Mouse (Mus musculus) embryonic facial prominence, embryonic 10.5 days (tissue): ENCODE measurements around the gene Sgtb. TPM values are rescaled to one million over a fixed set of nuclear protein-coding genes. Genes with fewer than 3 reads are reported as not detected.

Source experiments
- DNase-seq: peaks from one replicate; pipeline ENCODE4 v3.0.0-alpha.2; 2017; ENCODE audit warnings: low spot score
- H3K27ac ChIP-seq: fragments of 300-500 bp; sonication (generic); replicated peaks from 2 replicates; pipeline ENCODE4 v1.5.1; 2016; ENCODE audit warnings: mild to moderate bottlenecking
- H3K27me3 ChIP-seq: fragments of 300-500 bp; sonication (generic); replicated peaks from 2 replicates; pipeline ENCODE4 v1.6.1; 2016; ENCODE audit warnings: low read depth, mild to moderate bottlenecking; ENCODE audit not compliant: poor library complexity, severe bottlenecking
- H3K36me3 ChIP-seq: fragments of 300-500 bp; sonication (generic); replicated peaks from 2 replicates; pipeline ENCODE4 v1.6.1; 2016; ENCODE audit warnings: mild to moderate bottlenecking, moderate library complexity
- H3K4me1 ChIP-seq: fragments of 300-500 bp; sonication (generic); 2 replicates; pipeline ENCODE4 v1.6.1; 2016
- H3K4me3 ChIP-seq: fragments of 300-500 bp; sonication (generic); 2 replicates; pipeline ENCODE4 v1.5.1; 2016; ENCODE audit warnings: mild to moderate bottlenecking, moderate library complexity
- H3K9me3 ChIP-seq: fragments of 300-500 bp; sonication (generic); 2 replicates; pipeline ENCODE4 v1.6.1; 2016; ENCODE audit warnings: mild to moderate bottlenecking
- WGBS: fragments of 180-500 bp; shearing (Covaris S2); methylation state at CpG from one replicate; pipeline ENCODE4 v1.1.7; 2016; 5-methylcytosine and 5-hydroxymethylcytosine counted together
- polyA plus RNA-seq: library from polyadenylated mRNA; unstranded; fragments of >200 nt; fragmentation: Nextera tagmentation; extraction: Ambion mirVana; gene quantifications from 2 replicates; pipeline ENCODE4 v1.2.1, GENCODE M21; 2016

Sgtb gene
- polyA plus RNA-seq, 1 experiment from 2014 or later: 8.1 TPM

DNA sequence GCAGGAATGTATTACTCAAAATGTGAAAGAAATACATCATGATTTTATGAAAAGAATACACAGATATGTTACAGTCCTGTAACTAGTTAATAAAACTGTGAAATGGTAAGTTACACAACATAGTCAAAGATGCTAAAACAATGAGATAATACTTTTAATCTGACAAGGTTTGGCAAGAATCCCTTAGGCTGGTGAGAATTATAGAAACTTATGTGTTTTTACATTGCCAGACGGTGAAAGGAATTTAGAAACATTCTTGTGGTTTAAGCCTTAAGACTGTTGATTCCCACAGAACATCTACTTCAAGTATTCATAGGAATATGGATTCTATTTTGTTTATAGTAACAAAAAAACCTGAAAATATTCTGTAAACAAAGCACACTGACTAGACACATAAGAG lies 46.1 kb downstream of the Sgtb start:
- no peaks in the 10 kb centered on the region for H3K4me1 ChIP-seq
- H3K27ac ChIP-seq: no peak overlapping the region
- H3K36me3 ChIP-seq: peaks cover 75% of the 10 kb centered on the region
- H3K27me3 ChIP-seq: no peaks in the 10 kb centered on the region
- no peak for DNase-seq
- no peak overlapping the region for H3K4me3 ChIP-seq
- WGBS: 86% methylated on average over 1 of the region's 1 CpGs
- H3K9me3 ChIP-seq: no peaks in the 10 kb centered on the region

DNA sequence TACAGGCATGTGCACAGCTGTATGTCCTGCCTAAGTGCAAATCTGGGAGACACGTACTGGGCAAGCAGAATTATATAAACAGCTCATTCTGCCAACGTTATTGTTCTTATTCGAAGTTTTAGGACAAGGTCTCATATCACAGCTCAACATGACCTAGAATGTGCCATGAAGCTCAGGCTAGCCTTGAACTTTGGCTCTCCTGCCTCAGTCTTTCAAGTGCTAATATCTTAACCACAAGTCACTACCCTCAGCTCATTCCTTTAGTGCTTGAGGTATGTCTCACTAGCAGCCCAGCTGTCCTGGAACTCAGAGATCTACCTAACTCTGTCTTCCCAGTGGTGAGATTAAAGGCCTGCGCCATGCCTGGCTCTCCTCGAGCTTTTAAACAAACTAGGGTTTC lies 62.2 kb downstream of the Sgtb start:
- Histone ChIP-seq H3K36me3 (peaks cover 53% of the 10 kb centered on the region), H3K27me3 (no peaks in the 10 kb centered on the region), H3K4me1 (peaks cover 4% of the 10 kb centered on the region), H3K4me3 (no peak overlapping the region), H3K9me3 (peaks cover 3% of the 10 kb centered on the region; the same call in 1 of the 2 replicates), H3K27ac (no peak overlapping the region)
- WGBS: 92% methylated on average over 5 of the region's 5 CpGs
- no peak for DNase-seq

DNA sequence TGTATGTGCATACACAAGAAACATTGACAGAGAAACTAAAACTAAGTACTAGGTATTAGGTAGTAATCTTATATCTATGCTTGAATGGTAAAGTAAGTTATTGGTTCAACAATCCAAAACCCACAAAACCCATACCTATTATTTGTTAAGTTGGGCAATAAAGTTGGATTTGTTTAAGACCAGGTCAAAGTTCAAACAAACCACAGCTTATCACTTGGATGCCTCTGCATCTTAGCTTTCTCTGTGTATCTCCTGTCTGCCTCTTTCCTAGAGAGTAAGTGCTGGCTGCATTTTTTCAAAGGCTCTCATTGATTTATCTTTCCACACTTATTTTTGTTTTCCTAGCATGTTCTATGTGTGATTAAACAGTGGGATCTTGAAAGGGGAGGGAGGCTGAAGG lies 63.0 kb downstream of the Sgtb start:
- H3K4me1 ChIP-seq: peaks cover 10% of the 10 kb centered on the region
- DNase-seq: no peak
- no peak overlapping the region for H3K4me3 ChIP-seq
- H3K9me3 ChIP-seq: peaks cover 3% of the 10 kb centered on the region; the same call in 1 of the 2 replicates
- no peak overlapping the region for H3K27ac ChIP-seq
- peaks cover 46% of the 10 kb centered on the region for H3K36me3 ChIP-seq
- H3K27me3 ChIP-seq: no peaks in the 10 kb centered on the region

DNA sequence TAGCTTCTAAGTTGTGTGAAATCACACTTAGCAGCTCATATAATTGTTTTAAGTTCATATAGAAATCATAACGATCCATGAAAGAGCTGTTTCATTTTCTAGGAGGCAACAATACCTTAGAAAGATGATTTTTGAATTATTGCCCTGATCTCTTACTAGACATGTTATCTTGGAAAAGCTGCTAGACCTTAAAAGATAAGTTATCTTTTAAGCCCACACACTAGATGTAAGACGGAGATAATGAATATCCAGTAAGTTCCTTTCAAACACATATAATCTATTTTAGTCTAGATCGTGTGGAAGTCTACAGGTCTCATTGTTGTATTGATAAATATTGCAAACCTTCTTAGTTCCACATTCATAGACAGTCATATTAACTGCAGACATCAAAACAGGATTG lies 67.3 kb downstream of the Sgtb start:
- 83% methylated on average over 3 of the region's 3 CpGs for WGBS

DNA sequence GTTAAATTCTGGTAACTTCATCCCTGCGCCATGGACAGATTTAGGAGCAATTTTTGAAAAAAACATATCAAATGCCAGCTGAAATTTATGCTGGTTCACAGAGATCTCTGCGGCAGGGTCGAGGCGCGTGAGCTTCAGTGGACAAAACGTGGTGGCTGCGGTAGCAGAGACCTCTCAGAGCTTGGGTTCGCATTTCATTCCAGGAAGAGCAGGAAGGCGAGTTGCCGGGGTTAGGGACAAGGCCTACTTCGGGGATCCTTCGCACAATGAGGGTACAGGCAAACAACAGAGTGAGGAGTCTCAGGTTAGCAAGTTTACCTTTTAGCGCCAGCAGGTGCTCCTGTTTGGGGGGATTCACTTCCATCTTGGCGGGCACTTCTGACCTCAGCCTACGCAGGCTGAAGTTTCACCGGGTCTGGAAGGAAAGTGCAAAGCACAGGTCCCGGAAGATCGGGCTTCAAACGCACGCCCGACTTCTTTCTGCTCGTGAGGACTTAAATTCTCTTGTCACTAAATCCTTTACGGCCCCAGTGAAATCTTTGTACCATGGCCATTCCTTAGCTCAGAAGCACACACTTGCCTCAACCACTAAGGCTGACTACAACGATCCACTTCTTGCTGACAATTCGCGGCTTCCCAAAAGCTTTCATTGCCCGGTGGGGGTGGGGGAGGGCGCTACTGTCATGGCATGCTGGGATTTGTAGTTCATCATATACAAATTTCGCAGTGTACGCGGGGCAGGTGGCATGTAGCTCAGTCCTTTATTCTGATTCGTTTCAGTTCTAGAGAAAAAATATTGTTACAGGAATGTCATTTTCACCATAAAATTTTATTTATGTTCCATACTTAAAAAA lies 68.5 kb downstream of the Sgtb start, which contains the start of gene Trappc13:
Trappc13 (minus strand) TSS at position 674 of the 854 bp plus-strand sequence.
- under 1% methylated on average over 32 of the region's 32 CpGs for WGBS
- Histone ChIP-seq H3K27ac (peak within 1 kb of the TSS; percentile 92), H3K4me3 (peak within 1 kb of the TSS; percentile 82), H3K4me1 (peaks cover 18% of the 10 kb centered on the region), H3K27me3 (no peaks in the 10 kb centered on the region), H3K36me3 (peaks cover 41% of the 10 kb centered on the region), H3K9me3 (no peaks in the 10 kb centered on the region)
- DNase-seq: peak; percentile 88

More for the DNA sequence above, 67.3 kb downstream of the Sgtb start:
- Histone ChIP-seq H3K4me3 (peak overlapping the region; percentile 82), H3K27ac (no peak overlapping the region), H3K4me1 (peaks cover 18% of the 10 kb centered on the region), H3K9me3 (no peaks in the 10 kb centered on the region), H3K27me3 (no peaks in the 10 kb centered on the region), H3K36me3 (peaks cover 35% of the 10 kb centered on the region)
- no peak for DNase-seq

DNA sequence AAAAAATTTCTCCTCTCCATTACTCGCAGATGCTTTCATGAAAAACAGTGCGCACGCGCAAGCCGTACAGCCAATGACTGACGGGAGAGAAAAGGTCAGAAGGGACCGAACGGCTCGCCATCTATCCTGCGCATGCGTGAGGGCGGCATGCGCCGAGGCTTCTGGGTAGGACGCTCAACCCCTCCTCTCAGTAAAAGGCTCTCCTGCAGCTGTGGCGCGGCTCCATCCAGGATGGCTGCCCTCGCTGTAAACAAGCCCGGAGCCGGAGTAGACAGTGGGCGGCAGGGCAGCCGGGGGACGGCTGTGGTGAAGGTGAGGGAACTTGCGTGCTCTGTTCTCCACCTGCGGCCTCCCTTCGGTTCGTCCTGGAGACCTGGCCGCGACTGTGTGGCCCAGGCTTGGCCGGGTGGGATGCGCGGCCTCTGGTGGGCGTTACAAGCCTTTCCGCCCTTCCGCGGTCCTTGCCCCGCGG lies 69.1 kb downstream of the Sgtb start, which contains the start of gene Trim23:
Trim23 (plus strand) TSS at position 148 of the 472 bp plus-strand sequence.
- Histone ChIP-seq H3K4me3 (peak within 1 kb of the TSS; percentile 82), H3K27me3 (no peaks in the 10 kb centered on the region), H3K36me3 (peaks cover 48% of the 10 kb centered on the region), H3K27ac (peak within 1 kb of the TSS; percentile 92), H3K4me1 (peaks cover 18% of the 10 kb centered on the region), H3K9me3 (no peaks in the 10 kb centered on the region)
- WGBS: under 1% methylated on average over 38 of the region's 38 CpGs
- peak; percentile 97 for DNase-seq

DNA sequence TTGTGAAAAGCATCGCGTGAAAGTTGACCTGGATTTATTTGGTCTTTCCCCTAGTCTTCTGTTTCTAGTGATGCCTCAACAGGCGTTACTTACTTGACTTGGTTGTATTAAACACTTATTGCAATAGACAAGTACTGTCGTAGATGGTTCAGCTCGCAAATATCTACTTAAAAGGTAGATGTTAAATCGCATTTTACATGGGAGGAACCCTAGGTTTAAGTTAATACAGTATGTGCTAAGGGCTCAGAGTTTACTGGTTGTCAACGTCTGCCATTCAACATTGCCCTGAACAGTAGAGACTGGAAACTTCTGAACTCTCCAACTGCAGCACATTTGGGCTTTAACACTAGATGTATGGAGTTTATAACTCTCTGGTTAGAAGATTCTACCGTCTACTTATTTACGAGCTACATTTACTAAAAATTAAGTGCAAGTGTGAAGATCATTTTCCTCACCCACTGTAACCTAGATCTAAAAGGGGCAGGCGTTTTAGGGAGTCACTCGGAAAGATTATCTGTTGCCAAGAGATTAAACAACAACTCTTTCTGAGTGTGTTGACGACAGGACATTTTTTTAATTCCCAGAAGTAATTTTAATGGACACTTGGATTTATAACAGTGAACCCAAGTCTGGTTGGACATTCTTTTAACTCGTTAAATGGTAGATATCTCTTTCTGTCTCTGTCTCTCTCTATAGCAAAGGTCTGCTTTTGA lies 69.8 kb downstream of the Sgtb start:
- peak overlapping the region; percentile 92 for H3K27ac ChIP-seq
- no peaks in the 10 kb centered on the region for H3K9me3 ChIP-seq
- WGBS: 23% methylated on average over 13 of the region's 13 CpGs
- peaks cover 51% of the 10 kb centered on the region for H3K36me3 ChIP-seq
- H3K4me3 ChIP-seq: peak overlapping the region; percentile 82
- DNase-seq: no peak
- peaks cover 18% of the 10 kb centered on the region for H3K4me1 ChIP-seq
- no peaks in the 10 kb centered on the region for H3K27me3 ChIP-seq

DNA sequence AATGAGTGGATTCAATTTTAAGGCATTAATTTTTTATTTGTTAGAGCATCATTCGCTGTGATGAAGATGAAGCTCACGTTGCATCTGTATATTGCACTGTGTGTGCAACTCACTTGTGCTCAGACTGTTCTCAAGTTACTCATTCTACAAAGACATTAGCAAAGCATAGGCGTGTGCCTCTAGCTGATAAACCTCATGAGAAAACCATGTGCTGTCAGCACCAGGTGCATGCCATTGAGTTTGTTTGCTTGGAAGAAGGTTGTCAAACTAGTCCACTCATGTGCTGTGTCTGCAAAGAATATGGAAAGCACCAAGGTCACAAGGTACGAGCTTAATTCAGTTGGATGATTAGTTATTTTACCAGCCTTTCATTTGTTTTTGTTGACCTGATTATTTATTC lies 77.8 kb downstream of the Sgtb start:
- Histone ChIP-seq H3K27ac (no peak overlapping the region), H3K36me3 (peaks cover 82% of the 10 kb centered on the region), H3K4me3 (no peak overlapping the region), H3K4me1 (no peaks in the 10 kb centered on the region), H3K9me3 (no peaks in the 10 kb centered on the region), H3K27me3 (no peaks in the 10 kb centered on the region)
- WGBS: 91% methylated on average over 4 of the region's 4 CpGs
- DNase-seq: no peak

Other genes starting within 250 kb of the Sgtb start
- gene Erbin, start 189.2 kb upstream of the Sgtb start, polyA plus RNA-seq: 13.6 and 16.6 TPM in 2 replicates
- gene Nln, start 127 bp upstream of the Sgtb start, polyA plus RNA-seq: 20.2 and 20.8 TPM in 2 replicates
- gene Trappc13, start 68.7 kb downstream of the Sgtb start, polyA plus RNA-seq: 74.9 and 81.2 TPM in 2 replicates
- 17.7 and 19.8 TPM in 2 replicates for gene Trim23, start 69.1 kb downstream of the Sgtb start, polyA plus RNA-seq
- gene Cenpk, start 118.9 kb downstream of the Sgtb start, polyA plus RNA-seq: 85.3 and 97.2 TPM in 2 replicates
- 19.8 and 21.6 TPM in 2 replicates for gene Ppwd1, start 119.1 kb downstream of the Sgtb start, polyA plus RNA-seq
- gene Adamts6, start 178.1 kb downstream of the Sgtb start, polyA plus RNA-seq: 2.8 and 3.6 TPM in 2 replicates